Mouse (Mus musculus): ENCODE data around the gene Ptch1.

DNA sequence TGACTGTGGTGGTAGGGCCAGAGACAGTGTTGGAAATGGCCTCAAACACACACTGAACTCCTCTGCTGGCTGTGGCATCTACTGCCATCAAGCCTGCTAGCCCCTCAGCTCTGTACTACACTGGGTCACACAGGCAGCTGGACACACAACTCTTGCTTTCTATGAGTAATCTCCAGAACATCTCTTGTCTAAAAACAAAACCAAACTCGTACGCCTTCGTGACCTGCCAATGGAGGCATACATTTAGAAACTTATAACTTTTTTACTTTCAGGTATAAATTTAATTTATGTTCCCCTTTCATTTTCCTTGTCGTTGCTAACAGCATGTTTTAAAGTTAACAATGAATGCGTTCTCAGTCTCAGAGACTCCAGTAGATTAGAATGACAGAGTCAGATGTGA, 19.4 kb upstream of the Ptch1 start:
- TF ChIP-seq MAX (IDR thresholded peaks at IDR 0.05) (no peak), CEBPB (IDR thresholded peaks at IDR 0.05; ENCODE audit: low read depth) (no peak), MYOG (IDR thresholded peaks at IDR 0.05; ENCODE audit: control insufficient read depth, extremely low read depth, insufficient read length) (no peak), CTCF (IDR thresholded peaks at IDR 0.05; ENCODE audit: control insufficient read depth, insufficient read depth, insufficient read length) (no peak)

All from C2C12 (cell line).